Mouse (Mus musculus) monocyte, adult 5-6 weeks (primary cell): Measurements from ENCODE around the gene Jarid2. TPM values are rescaled to one million over a fixed set of nuclear protein-coding genes. Genes with fewer than 3 reads are reported as not detected.
A peak's percentile ranks its signal among the peaks of the same experiment; 100 is the strongest.
"Not testable (repeated sequence)": the region's sequence is repeated elsewhere in the genome, so short reads cannot be mapped to it uniquely, and the experiment has no call there.

Experiments used
- ATAC-seq: fragments of 153-309, 156-312 bp; replicated peaks from 2 replicates; pipeline ENCODE4 v1.8.0; 2017; ENCODE audit warnings: mild to moderate bottlenecking; ENCODE audit not compliant: low TSS enrichment, insufficient number of reproducible peaks, severe bottlenecking, poor library complexity, low FRiP score
- total RNA-seq: library from RNA; stranded (forward); fragments of 200-1000, 200-491, 200-594 nt; gene quantifications from 3 replicates; pipeline ENCODE4 v1.2.3, GENCODE M21; 2017

Jarid2 gene
- total RNA-seq, 1 experiment from 2014 or later = 77.6 TPM

DNA sequence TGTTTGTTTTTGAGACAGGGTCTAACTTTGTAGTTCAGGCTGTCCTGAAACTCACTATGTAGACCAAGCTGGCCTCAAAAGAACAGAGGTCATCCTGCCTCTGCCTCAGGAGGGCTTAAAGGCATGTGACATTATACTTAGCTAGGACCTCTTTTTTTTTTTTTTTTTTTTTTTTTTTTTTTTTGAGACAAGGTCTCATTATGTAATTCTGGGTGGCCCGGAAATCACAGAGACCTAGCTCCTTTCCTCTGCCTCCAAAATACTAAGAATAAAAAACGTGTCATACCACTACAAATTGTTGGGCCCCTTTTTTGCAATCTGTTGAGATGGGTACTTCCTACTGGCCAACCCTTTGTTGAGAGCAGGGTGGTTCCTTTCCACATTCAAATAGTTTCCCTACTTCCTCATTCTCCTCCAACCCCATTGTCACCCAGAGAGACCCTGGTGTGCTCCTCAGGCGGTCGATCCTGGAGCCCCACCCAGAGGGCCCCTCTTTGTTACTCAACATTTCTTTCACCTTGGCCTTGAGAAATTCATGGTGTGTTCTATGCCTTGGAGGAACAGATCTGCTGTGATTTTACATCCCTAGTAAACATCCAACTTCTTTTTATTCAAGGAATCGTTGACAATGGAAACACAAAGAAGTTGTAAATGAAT lies 7.3 kb upstream of the Jarid2 start:
- peak; percentile 93 for ATAC-seq

- ATAC-seq = not testable (repeated sequence)
Observed at GRCm38 (mm10) chr13:44723522-44723921, 5.8 kb upstream of the Jarid2 start.

DNA sequence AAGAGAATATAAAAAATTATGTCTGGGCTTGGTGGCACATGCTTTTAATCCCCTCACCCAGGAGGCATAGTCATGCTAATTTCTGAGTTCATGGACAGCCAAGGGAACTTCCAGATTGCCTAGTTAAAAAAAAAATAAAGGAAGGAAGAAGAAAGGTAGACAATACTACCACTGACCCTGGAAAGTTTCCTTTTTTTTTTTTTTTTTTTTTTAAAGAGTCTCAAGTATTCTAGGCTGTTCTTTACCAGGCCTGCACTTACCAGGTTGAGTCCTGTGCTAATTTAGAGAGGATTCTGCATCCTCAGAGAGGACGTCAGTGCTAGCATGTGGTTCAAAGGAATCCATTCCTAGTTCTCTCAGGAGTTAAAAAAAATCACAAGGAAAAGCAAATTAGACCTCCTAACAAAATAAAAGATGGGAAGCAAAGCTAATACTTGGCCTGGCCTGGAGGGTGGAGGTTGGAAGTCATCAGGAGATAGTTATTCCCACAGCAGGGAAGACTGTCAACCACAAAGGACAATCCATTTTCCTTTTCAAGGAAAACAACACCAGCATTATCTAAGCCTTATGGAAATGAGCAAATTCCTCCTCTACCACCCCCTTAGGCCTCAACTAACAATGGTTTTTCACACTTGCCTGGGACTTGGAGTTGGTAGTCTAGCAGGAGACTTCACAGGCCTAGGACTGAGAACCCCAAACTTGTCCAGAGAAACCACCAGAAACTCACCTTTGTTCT lies 961 bp upstream of the Jarid2 start:
- no peak for ATAC-seq

DNA sequence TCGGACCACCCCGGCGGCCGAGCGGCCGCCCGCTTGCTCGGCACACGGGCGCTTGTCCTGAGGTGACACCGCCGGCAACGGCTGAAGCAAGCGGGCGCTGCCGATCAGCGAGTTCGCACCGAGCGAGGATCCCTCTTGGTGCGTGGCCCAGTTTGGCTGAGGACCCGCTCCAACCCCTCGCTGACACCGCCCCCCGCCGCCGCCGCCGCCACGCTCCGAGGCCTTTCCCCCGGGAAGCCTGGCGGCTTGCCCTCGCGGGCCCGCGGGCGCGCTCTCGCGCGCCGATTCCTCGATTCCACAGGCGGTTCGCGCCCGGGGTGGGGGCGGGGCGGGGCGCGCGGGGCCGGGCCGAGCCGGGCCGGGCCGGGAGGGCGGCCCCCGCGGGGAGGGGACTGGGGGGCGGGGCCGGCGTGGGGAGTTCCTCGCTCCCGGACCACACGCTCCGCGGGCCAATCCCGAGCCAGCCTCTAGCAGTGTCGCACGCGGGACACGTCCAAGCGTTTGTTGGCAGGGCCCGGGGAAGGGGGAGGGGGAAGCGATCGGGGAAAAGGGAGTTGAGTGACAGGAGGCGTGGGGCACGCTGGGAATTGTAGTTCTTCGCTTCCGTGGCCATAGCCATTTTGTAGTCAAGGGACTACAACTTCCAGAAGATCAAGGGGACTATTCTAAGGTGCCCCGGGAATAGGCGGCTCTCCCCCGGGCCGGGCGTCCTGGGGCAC lies 1.0 kb downstream of the Jarid2 start:
- peak; percentile 85 for ATAC-seq

GRCm38 (mm10) chr13:44730939-44731551 lies 1.8 kb downstream of the Jarid2 start:
- peak; percentile 65 for ATAC-seq

GRCm38 (mm10) chr13:44731727-44732441 lies 2.6 kb downstream of the Jarid2 start:
- ATAC-seq = no peak

- ATAC-seq = no peak
Observed at GRCm38 (mm10) chr13:44732442-44732974, 3.2 kb downstream of the Jarid2 start.

DNA sequence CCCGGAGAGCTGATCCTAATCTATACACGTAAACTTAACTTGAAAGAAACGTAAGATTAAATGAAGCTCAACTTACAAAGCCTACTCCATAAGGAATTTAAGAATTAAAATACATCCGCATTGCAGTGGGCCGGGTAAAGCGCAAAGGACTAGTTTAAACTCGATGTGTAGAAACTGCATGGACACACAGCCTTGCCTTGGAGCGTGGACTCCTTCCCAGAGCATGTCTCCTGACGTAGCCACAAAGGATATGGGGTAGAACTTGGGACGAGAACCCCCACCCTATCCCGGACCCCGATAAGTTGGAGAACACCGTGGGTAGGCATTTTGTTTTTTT lies 3.7 kb downstream of the Jarid2 start:
- no peak for ATAC-seq

DNA sequence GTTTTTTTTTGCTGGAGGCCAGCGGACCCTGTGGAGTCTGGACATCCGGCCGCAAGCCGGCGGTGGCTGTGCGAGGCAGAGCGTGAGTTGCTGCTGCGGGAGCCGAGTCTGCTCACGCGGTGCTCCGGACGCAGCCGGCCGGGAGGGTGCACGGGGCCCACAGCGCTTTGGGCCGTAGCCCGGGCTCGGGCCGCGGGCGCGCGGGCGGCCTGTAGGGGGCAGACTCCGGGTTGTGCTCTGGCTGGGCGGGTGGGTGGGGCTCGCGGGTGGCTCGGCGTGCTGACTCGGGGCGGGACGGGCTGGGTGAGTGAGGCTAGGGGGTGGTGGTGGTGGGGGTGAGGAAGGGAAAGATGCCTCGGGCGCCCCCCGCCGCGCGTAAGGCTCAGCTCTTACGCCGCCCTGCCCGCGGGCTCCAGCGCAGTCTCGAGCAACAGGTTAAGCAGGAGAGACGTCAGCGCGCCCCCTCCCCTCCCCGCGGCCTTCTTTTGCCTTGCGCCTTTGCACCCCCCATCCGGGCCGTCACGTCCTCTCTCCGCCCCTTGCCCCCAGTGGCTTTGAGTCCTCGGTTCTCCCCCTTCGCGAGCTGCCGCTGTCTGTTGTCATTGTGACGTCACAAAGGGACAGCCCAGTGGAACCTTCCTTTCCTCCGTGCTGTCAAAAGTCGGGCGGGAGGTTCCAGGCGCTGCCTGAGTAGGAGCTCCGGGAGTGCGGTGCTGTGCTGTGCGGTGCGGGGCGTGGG lies 4.3 kb downstream of the Jarid2 start:
- ATAC-seq = peak; percentile 57

GRCm38 (mm10) chr13:44734441-44734840 lies 5.2 kb downstream of the Jarid2 start:
- ATAC-seq = no peak

DNA sequence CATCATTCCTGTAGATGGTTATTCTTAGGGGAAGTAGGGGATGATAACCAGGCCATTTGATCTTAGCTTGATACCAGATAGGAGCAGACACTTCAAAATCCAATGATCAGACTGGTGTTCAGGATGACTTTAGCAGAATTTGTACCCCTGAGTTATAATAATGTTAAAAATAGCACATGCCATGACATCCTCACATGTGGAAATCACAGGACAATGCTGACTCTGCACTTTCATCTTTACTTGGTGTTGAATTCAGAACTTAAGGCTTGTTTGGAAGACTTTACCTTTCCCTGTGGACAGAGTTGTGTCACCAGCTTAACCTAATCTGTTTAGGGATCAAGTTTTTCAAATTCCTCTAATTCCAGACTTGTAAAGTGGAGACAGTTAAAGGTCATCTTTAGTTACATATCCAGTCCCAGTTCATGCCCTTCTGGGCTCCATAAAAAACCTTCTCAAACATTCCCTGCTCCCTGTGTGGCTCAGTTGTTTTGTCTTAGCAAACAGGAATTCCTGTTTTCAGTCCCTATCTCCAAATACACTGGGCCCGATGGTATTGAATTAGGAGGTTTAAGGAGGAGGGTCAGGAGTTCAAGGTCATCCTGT lies 5.9 kb downstream of the Jarid2 start:
- ATAC-seq = no peak

DNA sequence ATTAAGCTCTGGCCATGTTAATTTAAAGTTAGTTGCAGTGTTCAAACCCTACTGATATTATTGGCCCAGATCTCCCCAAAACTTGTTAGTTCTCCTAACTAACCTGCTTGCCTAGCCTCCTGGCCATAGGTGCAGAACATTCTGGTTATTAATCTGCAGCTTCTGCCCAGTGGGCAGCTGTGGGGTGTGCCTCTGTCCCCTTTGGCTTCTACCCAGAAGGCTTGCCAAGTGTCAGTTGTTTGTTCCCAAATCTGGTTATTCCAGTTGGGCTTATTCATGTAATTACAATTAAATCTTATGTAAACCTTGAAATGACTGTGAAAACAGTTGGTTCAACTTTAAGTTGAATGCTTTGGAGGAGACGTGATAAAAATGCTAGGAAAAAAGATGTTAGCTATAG lies 8.0 kb downstream of the Jarid2 start:
- ATAC-seq = no peak

DNA sequence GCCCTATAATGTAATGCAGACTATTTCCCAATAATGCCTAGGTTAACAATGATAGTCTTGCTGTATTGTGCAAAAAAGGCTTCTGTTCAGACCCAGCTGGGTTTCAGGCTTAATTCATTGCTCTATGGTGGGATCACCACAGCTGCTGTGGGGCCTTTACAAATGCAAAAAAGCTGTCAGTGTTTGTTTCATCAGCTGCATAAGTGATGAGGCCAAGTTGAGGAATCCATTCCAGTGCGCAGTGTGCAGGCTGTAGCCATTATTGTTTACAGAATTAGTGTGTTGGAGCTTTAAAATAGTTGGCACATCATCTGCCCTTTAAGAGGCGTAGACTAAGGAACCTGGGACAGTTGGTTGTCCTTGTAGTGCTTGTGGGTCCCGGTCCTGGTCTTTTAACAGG lies 22.5 kb downstream of the Jarid2 start:
- no peak for ATAC-seq

DNA sequence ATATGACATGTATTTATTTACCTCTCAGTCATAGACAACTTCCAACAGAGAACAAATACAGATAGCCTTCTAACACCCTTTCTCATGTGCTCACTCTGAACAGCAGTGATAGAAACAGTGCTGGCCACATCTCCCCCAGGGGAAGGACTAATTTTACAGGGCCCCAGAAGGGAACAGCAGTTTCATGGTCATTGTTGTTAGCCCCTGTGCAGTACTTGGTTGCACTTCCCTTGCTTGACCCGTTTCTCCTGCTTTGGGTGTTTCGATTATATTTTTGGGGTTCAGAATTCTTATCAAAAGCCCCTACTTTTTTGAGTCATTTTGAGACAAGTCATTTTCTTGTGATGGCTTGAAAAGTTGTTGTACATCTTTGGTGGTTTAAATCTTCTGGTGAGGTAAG lies 23.9 kb downstream of the Jarid2 start:
- no peak for ATAC-seq

DNA sequence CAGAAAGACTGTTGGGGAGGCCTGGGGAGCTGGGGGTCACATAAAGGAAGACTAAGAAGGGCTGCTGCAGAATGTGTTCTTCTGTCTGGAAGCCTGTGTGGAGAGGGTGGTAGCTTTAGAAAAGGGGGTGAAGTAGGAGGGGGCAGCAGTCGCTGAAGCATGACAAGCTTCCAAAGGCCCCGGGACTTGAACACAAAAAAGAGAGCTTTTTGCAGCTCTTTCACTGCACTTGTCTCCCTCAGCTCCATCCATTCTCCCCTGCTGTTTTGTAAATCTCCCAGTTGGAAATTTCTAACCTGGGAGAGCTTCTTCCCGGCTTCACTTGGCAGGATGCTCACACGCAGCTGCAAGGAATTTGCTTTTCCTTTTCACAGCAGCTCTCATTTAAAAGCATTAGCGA lies 26.2 kb downstream of the Jarid2 start:
- no peak for ATAC-seq

DNA sequence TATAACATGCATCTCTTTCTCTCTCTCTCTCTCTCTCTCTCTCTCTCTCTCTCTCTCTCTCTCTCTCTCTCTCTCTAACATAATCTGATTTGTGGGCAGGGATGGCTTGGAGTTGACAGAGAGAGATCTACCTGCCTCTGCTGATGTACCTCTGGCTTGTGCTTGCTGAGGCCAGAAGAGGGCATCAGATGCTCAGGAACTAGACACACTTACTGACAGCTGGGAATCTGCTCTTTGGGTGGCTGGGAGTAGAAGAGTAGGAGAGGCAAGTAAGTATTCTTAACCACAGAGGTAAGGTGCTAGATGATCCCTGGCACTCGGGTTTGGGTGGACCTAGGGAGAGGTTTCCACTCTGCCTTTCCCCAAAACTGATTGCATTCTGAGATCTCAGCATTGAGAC lies 29.5 kb downstream of the Jarid2 start:
- no peak for ATAC-seq

DNA sequence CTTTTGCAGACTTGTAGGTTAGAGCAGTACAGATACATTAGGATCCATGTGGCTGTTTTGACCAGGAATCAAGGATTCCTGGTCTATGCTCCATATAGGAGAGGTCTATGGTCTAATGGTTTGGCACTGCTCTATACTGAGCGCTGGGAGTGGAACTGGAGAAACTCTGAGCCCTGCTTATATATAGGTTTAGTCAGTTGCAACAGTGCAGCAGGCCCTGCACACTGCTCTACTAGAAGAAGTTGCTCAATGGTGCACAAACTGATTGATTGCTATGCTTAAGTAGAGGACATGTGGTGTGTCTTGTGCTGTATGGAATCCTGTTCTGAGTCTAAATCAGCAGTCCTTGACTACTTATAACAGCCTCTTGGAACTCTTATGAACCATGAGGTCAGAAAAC lies 31.5 kb downstream of the Jarid2 start:
- 0 out of 2 replicates have a peak, but pooled peaks have one; percentile 45 for ATAC-seq

GRCm38 (mm10) chr13:44763068-44763467 lies 33.8 kb downstream of the Jarid2 start:
- no peak for ATAC-seq
